Mouse (Mus musculus) adrenal gland, adult 2 months (tissue): ENCODE measurements at regions not wholly inside any gene's neighbourhood (a gene's known extent, or its start where the extent isn't known, plus 50 kb on each side); places are given as distances from the start of the nearest gene placed in this dataset.

Source experiments
- DNase-seq: peaks from one replicate; pipeline ENCODE4 v3.0.0; 2021

- no peak for DNase-seq
These were observed 79.4 kb upstream of the Tspan5 start for GRCm38 (mm10) chr3:138662625-138663024.

- DNase-seq = no peak
These were observed 73.5 kb upstream of the Tspan5 start for GRCm38 (mm10) chr3:138668394-138669092.

- no peak for DNase-seq
These were observed 66.1 kb upstream of the Tspan5 start for GRCm38 (mm10) chr3:138675881-138676280.

GRCm38 (mm10) chr3:138678351-138678750 is 63.6 kb upstream of the Tspan5 start:
- no peak for DNase-seq

GRCm38 (mm10) chr3:138686636-138687230 is 55.3 kb upstream of the Tspan5 start:
- peak; percentile 70 for DNase-seq

GRCm38 (mm10) chr3:138688606-138689005 is 53.4 kb upstream of the Tspan5 start:
- no peak for DNase-seq
